Mouse (Mus musculus) bone marrow macrophage, adult 2 months (primary cell): ENCODE data around the gene P4hb.

Experiments used
- CTCF ChIP-seq: IDR thresholded peaks from 2 replicates; pipeline ENCODE4 v1.5.1; 2012; ENCODE audit warnings: low read depth, mild to moderate bottlenecking, low read length, moderate library complexity
- POLR2A ChIP-seq: IDR thresholded peaks from 2 replicates; pipeline ENCODE4 v1.6.1; 2012; ENCODE audit warnings: mild to moderate bottlenecking, low read depth, low read length, borderline replicate concordance

DNA sequence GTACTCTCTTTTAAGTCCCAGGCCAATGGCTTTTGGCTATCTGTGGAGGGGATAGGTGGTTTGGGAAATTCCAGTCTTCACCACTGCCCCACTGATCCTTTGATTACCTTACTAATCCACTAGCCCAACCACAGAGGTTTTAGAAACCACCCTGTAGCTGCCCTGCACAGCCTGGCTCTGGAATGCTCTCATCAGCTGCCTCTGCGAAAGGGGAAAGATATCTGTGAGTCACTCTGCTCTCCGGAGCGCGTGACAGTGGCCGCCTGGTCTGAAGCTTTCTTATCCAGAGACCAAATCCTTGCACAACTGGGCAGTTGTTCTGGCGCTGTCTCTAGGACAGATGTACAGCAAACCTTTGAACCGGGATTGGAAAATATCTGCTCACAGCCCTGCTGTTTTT is 18.2 kb downstream of the P4hb start:
- TF ChIP-seq POLR2A, result no peak
- no peak for TF ChIP-seq CTCF
